In genomic region chr2:93460786-93461469, GRCm38 (mm10) we compare ENCODE assay signal across 9 mouse cellular contexts. TPM values are rescaled to one million over a fixed set of nuclear protein-coding genes. Genes with fewer than 3 reads are reported as not detected.
DNase-seq lines count a peak whose midpoint lies in the region; ATAC-seq and TF ChIP-seq lines count a peak whose summit lies in the region.
"Had no signal": no experiment of that assay in that cellular context is flagged by ENCODE, and none has a peak within 500 bp of the region (broad histone marks: within the 10 kb centered on the region; RNA-seq: fewer than 3 reads in every experiment).

No protein-coding gene starts in this region.

- H3K36me3 ChIP-seq in lung, embryonic 14.5 days (ENCODE audit: insufficient read depth), result no peaks in the 10 kb centered on the region
- no peaks in the 10 kb centered on the region for H3K36me3 ChIP-seq in embryonic facial prominence, embryonic 15.5 days
- no peaks in the 10 kb centered on the region for H3K36me3 ChIP-seq in neural tube, embryonic 13.5 days

- peaks cover 32% of the 10 kb centered on the region for H3K4me1 ChIP-seq in lung, embryonic 14.5 days (ENCODE audit: insufficient read depth)
- H3K4me1 ChIP-seq in embryonic facial prominence, embryonic 15.5 days, result peaks cover 60% of the 10 kb centered on the region
- H3K4me1 ChIP-seq in neural tube, embryonic 13.5 days (replicated peaks), result peaks cover 17% of the 10 kb centered on the region

- TF ChIP-seq CTCF in gastrocnemius, adult 2 months (IDR thresholded peaks at IDR 0.05), result no peak
- TF ChIP-seq CTCF in lung, embryonic 14.5 days (IDR thresholded peaks at IDR 0.05; ENCODE audit: low read depth), result no peak

- ATAC-seq in lung, embryonic 14.5 days (ENCODE audit: insufficient read depth), result no peak
- ATAC-seq in embryonic facial prominence, embryonic 15.5 days (ENCODE audit: insufficient number of reproducible peaks, low FRiP score, low TSS enrichment, low read depth), result no peak
- no peak for ATAC-seq in neural tube, embryonic 13.5 days (ENCODE audit: low read depth)

- no peaks in the 10 kb centered on the region for H3K27me3 ChIP-seq in lung, embryonic 14.5 days (ENCODE audit: insufficient read depth, low read length)
- no peaks in the 10 kb centered on the region for H3K27me3 ChIP-seq in embryonic facial prominence, embryonic 15.5 days
- peaks cover 34% of the 10 kb centered on the region for H3K27me3 ChIP-seq in neural tube, embryonic 13.5 days

- peak overlapping the region; percentile 84 for H3K27ac ChIP-seq in gastrocnemius, adult 2 months
- no peak overlapping the region for H3K27ac ChIP-seq in lung, embryonic 14.5 days (ENCODE audit: low read depth)
- peak overlapping the region; percentile 86; the same call in 1 of the 2 replicates for H3K27ac ChIP-seq in embryonic facial prominence, embryonic 15.5 days (replicated peaks)
- H3K27ac ChIP-seq in neural tube, embryonic 13.5 days (replicated peaks), result no peak overlapping the region

- H3K4me3 ChIP-seq in gastrocnemius, adult 2 months, result peak overlapping the region; percentile 79
- peak overlapping the region; percentile 58 for H3K4me3 ChIP-seq in lung, embryonic 14.5 days (ENCODE audit: low read depth, low read length)
- peak overlapping the region; percentile 58 for H3K4me3 ChIP-seq in embryonic facial prominence, embryonic 15.5 days (replicated peaks)
- no peak overlapping the region for H3K4me3 ChIP-seq in neural tube, embryonic 13.5 days

- intact Hi-C loops in gastrocnemius, adult 2 months (cut with DNase I), result no loop called here

- no peak overlapping the region; the same call in 1 of the 2 replicates for H3K9ac ChIP-seq in lung, embryonic 14.5 days
- no peak overlapping the region; the same call in 1 of the 2 replicates for H3K9ac ChIP-seq in embryonic facial prominence, embryonic 15.5 days
- no peak overlapping the region for H3K9ac ChIP-seq in neural tube, embryonic 13.5 days

- peak overlapping the region; percentile 96 for H3K4me2 ChIP-seq in lung, embryonic 14.5 days
- peak overlapping the region; percentile 89 for H3K4me2 ChIP-seq in embryonic facial prominence, embryonic 15.5 days (replicated peaks)
- H3K4me2 ChIP-seq in neural tube, embryonic 13.5 days, result peak overlapping the region; percentile 62

- H3K9me3 ChIP-seq in lung, embryonic 14.5 days (ENCODE audit: low read depth, low read length), result no peaks in the 10 kb centered on the region
- no peaks in the 10 kb centered on the region for H3K9me3 ChIP-seq in embryonic facial prominence, embryonic 15.5 days (replicated peaks)
- H3K9me3 ChIP-seq in neural tube, embryonic 13.5 days, result no peaks in the 10 kb centered on the region

- WGBS in lung, embryonic 14.5 days, result 82% methylated on average over 6 of the region's 6 CpGs
- WGBS in embryonic facial prominence, embryonic 15.5 days, result 81% methylated on average over 6 of the region's 6 CpGs
- 69% methylated on average over 6 of the region's 6 CpGs for WGBS in neural tube, embryonic 13.5 days

- no peak for DNase-seq in gastrocnemius, adult 2 months
- no peak for DNase-seq in gastrocnemius, postnatal 10 days
- no peak for DNase-seq in lung, embryonic 14.5 days
- no peak for DNase-seq in lung, postnatal 4 days
- DNase-seq in urinary bladder, adult 2 months (ENCODE audit: low spot score), result no peak
- DNase-seq in left cerebral cortex, adult 9 months (ENCODE audit: low spot score in 2 of 2), result no peak
- DNase-seq: cerebellum, postnatal 14 days had no signal

RNA-seq across cellular contexts. Expression of gene Cd82, which starts 2.0 kb away (rescaled TPM):
- total RNA-seq in gastrocnemius, adult 2 months (2021), result 10 to 100 TPM in 1 of 2 experiments, 1 to 10 TPM in 1; 6.6 to 17.8 TPM
- 10 to 100 TPM; 36.7 to 43.8 TPM for total RNA-seq in gastrocnemius, postnatal 10 days (2021)
- 21.7 and 22.2 TPM in 2 replicates for polyA plus RNA-seq in lung, embryonic 14.5 days (2014; fragmentation: Nextera tagmentation; extraction: Ambion mirVana)
- 84.0 and 86.6 TPM in 2 replicates for polyA plus RNA-seq in embryonic facial prominence, embryonic 15.5 days (2015; fragmentation: Nextera tagmentation; extraction: Ambion mirVana)
- 23.9 and 26.8 TPM in 2 replicates for polyA plus RNA-seq in neural tube, embryonic 13.5 days (2015; fragmentation: Nextera tagmentation; extraction: Ambion mirVana)
- polyA plus RNA-seq in urinary bladder, adult 2 months (2012; rRNA removed), result 95.1 and 96.4 TPM in 2 replicates

Comparison
In these comparisons a context has a peak if more than half of its experiments do, and no peak if none do; other contexts are left out.
1. H3K27ac ChIP-seq: peak in gastrocnemius, adult 2 months (single experiment) and embryonic facial prominence, embryonic 15.5 days (single experiment); none in lung, embryonic 14.5 days (single experiment) and neural tube, embryonic 13.5 days (single experiment).
2. Peak in every context shown above with its lines, with median percentiles within 50 percentile points of each other: H3K4me2 ChIP-seq.